Mouse (Mus musculus) hindbrain, embryonic 11.5 days (tissue): ENCODE data around the gene Slc38a3. TPM values are rescaled to one million over a fixed set of nuclear protein-coding genes. Genes with fewer than 3 reads are reported as not detected.

Experiments used
- ATAC-seq: fragments of 200-750 bp; cut with Nextera tagmentation; 2 replicates; pipeline ENCODE4 v1.8.0; 2017; ENCODE audit warnings: mild to moderate bottlenecking, moderate TSS enrichment, moderate library complexity; ENCODE audit not compliant: low FRiP score
- DNase-seq: peaks from one replicate; pipeline ENCODE4 v3.0.0-alpha.2; 2015; ENCODE audit warnings: low spot score
- H3K27ac ChIP-seq: fragments of 300-500 bp; sonication (generic); 2 replicates; pipeline ENCODE4 v1.5.1; 2014; ENCODE audit warnings: mild to moderate bottlenecking, low read depth, low read length
- H3K27me3 ChIP-seq: fragments of 300-500 bp; sonication (generic); 2 replicates; pipeline ENCODE4 v1.6.1; 2014; ENCODE audit warnings: mild to moderate bottlenecking, low read length, moderate library complexity, mixed read lengths; ENCODE audit not compliant: control insufficient read depth, insufficient read depth
- H3K36me3 ChIP-seq: fragments of 300-500 bp; sonication (generic); 2 replicates; pipeline ENCODE4 v1.6.1; 2014; ENCODE audit warnings: mild to moderate bottlenecking, low read length, moderate library complexity, mixed read lengths; ENCODE audit not compliant: control insufficient read depth, insufficient read depth
- H3K4me1 ChIP-seq: fragments of 300-500 bp; sonication (generic); replicated peaks from 2 replicates; pipeline ENCODE4 v1.6.1; 2014; ENCODE audit warnings: low read length, mixed read lengths; ENCODE audit not compliant: control insufficient read depth, insufficient read depth
- H3K4me2 ChIP-seq: fragments of 300-500 bp; sonication (generic); replicated peaks from 2 replicates; pipeline ENCODE4 v1.6.1; 2014; ENCODE audit warnings: mild to moderate bottlenecking, low read depth, low read length
- H3K4me3 ChIP-seq: fragments of 300-500 bp; sonication (generic); 2 replicates; pipeline ENCODE4 v1.5.1; 2014; ENCODE audit warnings: low read depth, low read length
- H3K9ac ChIP-seq: fragments of 300-500 bp; sonication (generic); 2 replicates; pipeline ENCODE4 v1.6.1; 2014; ENCODE audit warnings: low read depth, low read length
- H3K9me3 ChIP-seq: fragments of 300-500 bp; sonication (generic); 2 replicates; pipeline ENCODE4 v1.6.1; 2016; ENCODE audit warnings: low read length; ENCODE audit not compliant: control insufficient read depth
- WGBS: fragments of 180-500 bp; shearing (Covaris S2); extraction: QIAGEN DNeasy Blood & Tissue Kit; methylation state at CpG from one replicate; pipeline ENCODE4 v1.1.7; 2014; 5-methylcytosine and 5-hydroxymethylcytosine counted together
- polyA plus RNA-seq: library from polyadenylated mRNA; unstranded; fragments of >200 nt; fragmentation: Nextera tagmentation; extraction: Ambion mirVana; gene quantifications from 2 replicates; pipeline ENCODE4 v1.2.1, GENCODE M21; 2014

Gene Slc38a3
- polyA plus RNA-seq, 1 experiment from 2014 or later, result 9.8 TPM

DNA sequence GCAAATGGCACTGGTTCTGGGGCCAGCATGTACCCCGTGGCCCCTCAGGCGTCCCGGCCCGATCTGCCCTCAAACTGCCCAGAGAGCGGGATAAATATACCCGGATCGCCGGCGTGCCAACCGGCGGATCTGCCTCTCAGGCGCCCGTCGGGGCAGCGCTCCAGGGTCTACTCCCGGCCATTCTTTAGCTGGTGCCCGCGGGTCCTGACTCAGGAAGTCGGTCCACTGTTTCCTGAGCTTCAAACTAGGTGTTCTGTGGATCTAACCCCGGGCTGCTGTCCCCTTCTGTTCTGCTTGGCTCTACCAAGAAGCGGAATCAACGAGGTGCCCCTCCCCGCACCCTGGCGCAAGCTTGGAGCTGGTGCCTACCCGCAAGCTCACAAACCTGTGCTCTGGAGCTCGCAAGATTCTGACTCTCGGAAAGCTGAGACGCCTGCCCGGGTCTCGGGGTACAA lies 2.6 kb downstream of the Slc38a3 start:
- no peak for DNase-seq
- WGBS, result under 1% methylated on average over 30 of the region's 30 CpGs
- ATAC-seq, result peak; percentile 7; the same call in 1 of the 2 replicates
- Histone ChIP-seq H3K4me1 (peaks cover 22% of the 10 kb centered on the region), H3K4me2 (peak overlapping the region; percentile 88), H3K27ac (no peak overlapping the region), H3K9ac (peak overlapping the region; percentile 53), H3K36me3 (no peaks in the 10 kb centered on the region), H3K9me3 (no peaks in the 10 kb centered on the region), H3K4me3 (peak overlapping the region; percentile 37), H3K27me3 (peaks cover 17% of the 10 kb centered on the region)

DNA sequence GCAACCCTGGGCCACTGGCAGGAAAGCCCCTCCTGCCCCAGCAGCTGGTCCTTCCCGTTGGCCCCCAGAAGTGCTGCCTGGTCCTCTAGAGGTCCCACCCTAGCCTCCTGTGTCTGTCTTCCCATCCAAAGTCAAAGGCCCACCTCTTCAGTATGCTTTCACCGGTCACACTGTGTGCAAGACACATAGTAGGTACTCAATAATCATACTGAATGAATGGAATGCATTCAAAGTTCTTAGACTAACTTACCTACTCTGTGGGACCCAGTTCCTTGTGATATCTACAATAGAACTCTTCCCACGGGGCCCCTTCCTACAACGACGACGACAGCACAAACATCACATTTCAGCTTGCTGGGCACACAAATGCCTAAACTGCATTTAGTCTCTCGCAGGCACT lies 4.0 kb downstream of the Slc38a3 start:
- Histone ChIP-seq H3K27me3 (peaks cover 17% of the 10 kb centered on the region), H3K27ac (no peak overlapping the region), H3K36me3 (no peaks in the 10 kb centered on the region), H3K4me2 (no peak overlapping the region), H3K4me1 (peaks cover 22% of the 10 kb centered on the region), H3K9me3 (no peaks in the 10 kb centered on the region), H3K4me3 (no peak overlapping the region), H3K9ac (no peak overlapping the region)
- no peak for DNase-seq
- 86% methylated on average over 7 of the region's 7 CpGs for WGBS
- ATAC-seq, result no peak

DNA sequence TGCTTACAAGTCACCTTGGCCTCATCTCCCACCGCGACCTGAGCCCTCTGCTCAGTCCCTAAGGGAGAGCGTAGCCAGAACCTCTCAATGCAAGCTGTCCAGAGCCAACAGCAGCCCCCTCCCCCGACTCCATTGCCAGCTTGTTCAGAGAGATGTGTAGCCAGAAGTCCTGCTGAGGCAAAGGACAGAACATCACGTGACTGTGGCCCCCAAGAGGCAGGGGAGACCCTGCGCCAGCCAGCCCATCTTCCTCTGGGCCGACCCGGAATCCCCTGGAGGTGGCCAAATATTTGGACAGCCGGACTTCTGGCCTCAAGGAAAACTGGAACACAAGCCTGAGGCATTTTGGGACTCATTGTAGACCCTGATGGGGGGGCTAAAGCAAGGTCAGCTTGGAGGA lies 5.8 kb downstream of the Slc38a3 start:
- 39% methylated on average over 9 of the region's 9 CpGs for WGBS
- ATAC-seq, result no peak
- Histone ChIP-seq H3K36me3 (no peaks in the 10 kb centered on the region), H3K4me1 (peaks cover 22% of the 10 kb centered on the region), H3K27me3 (peaks cover 17% of the 10 kb centered on the region), H3K9ac (no peak overlapping the region), H3K27ac (no peak overlapping the region), H3K4me2 (no peak overlapping the region), H3K9me3 (no peaks in the 10 kb centered on the region), H3K4me3 (no peak overlapping the region)
- peak; percentile 34 for DNase-seq

DNA sequence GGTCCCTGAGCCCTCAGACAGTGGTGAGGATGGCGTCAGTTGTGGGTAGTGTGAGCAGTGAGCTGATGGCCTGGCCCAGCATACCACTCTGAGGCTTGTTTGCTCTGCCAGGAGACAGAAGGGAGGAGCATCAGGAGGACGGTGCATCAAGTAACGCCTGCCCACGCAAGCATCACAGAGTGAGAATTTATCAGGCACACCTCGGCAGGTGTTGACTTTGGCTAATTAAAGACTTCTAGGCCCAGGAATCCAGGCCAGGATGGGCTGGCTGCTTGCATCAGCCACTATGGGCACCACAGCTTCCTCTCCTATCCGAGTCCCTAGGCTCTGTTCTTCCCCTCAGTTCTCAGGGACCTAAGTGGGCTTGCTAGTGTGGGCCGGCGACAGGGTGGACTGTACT lies 7.0 kb downstream of the Slc38a3 start:
- Histone ChIP-seq H3K4me1 (peaks cover 19% of the 10 kb centered on the region), H3K9ac (no peak overlapping the region), H3K27me3 (peaks cover 17% of the 10 kb centered on the region), H3K4me2 (no peak overlapping the region), H3K36me3 (no peaks in the 10 kb centered on the region), H3K4me3 (no peak overlapping the region), H3K27ac (no peak overlapping the region), H3K9me3 (no peaks in the 10 kb centered on the region)
- DNase-seq (no peak), ATAC-seq (no peak)
- WGBS, result 85% methylated on average over 8 of the region's 8 CpGs

DNA sequence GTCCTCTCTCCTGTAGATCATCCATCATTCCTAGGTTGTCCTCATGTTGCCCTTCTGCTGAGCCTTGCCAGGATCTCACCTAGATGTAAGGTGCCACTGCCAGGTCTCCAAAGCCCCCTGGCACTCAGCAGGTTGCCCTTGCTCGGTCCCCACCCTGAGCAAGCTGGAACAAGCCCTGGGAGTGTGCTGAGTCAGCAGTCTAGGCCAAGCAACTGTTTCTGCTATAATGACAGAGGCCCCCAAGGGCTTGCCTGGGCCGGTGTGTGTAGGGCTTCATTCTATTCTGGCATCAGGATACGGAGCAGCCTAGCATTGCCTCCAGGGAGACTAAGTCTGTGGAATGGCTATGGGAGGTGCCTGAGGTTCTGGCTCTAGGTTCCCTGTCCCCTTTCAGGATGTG lies 8.6 kb downstream of the Slc38a3 start:
- 70% methylated on average over 3 of the region's 3 CpGs for whole genome bisulfite sequencing
- peaks cover 7% of the 10 kb centered on the region for H3K27me3 ChIP-seq
- no peaks in the 10 kb centered on the region for H3K9me3 ChIP-seq
- H3K27ac ChIP-seq, result no peak overlapping the region
- H3K4me1 ChIP-seq, result peaks cover 7% of the 10 kb centered on the region
- no peak for DNase-seq
- ATAC-seq, result no peak
- no peak overlapping the region for H3K4me2 ChIP-seq
- no peak overlapping the region for H3K9ac ChIP-seq
- no peaks in the 10 kb centered on the region for H3K36me3 ChIP-seq
- no peak overlapping the region for H3K4me3 ChIP-seq

DNA sequence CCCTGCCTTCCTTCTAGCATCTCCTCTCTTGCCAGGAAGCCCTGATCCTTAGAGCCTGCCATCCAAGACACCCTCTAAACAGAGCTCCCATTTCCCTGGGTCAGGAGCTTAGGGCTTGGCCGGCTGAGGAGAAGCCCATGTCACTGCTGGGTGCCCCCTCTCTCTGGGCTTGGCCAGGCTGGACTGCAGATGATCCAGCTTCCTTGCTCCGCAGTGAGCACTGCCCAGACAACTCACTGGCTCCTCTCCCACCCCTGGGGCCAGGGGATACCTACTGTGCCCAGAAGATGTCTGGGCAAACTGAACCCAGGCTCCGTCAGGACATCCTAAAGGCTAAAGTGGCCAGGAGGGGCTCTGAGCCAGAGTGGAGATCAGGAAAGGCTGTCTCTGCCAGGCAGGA lies 9.4 kb downstream of the Slc38a3 start:
- Histone ChIP-seq H3K27ac (no peak overlapping the region), H3K27me3 (no peaks in the 10 kb centered on the region), H3K9me3 (no peaks in the 10 kb centered on the region), H3K9ac (no peak overlapping the region), H3K4me2 (no peak overlapping the region), H3K36me3 (no peaks in the 10 kb centered on the region), H3K4me1 (peaks cover 7% of the 10 kb centered on the region), H3K4me3 (no peak overlapping the region)
- WGBS, result 92% methylated on average over 3 of the region's 3 CpGs
- ATAC-seq (no peak), DNase-seq (no peak)

DNA sequence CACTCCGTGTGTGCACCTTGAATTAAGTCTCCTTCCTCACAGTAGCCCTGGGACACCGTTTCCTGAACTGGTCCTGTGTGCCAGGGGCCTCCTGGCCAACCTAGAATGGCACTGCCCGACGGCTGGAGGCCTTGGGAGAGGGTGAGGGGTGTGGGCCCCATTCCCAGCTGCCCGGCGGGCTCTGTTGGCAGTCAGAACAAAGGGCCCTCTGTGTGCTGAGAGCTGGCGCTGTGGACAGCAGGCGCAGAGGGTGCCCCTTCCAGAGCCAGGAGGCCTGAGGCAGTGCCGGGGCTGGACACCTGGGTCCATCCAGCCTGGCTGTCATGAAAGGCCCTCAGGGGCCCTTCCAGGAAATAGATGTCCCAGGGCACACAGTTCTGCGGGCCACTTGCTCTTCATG lies 9.8 kb downstream of the Slc38a3 start:
- no peaks in the 10 kb centered on the region for H3K36me3 ChIP-seq
- no peak overlapping the region for H3K4me2 ChIP-seq
- no peak overlapping the region for H3K27ac ChIP-seq
- no peak for ATAC-seq
- DNase-seq, result no peak
- H3K4me1 ChIP-seq, result peaks cover 7% of the 10 kb centered on the region
- H3K9ac ChIP-seq, result no peak overlapping the region
- no peaks in the 10 kb centered on the region for H3K9me3 ChIP-seq
- no peak overlapping the region for H3K4me3 ChIP-seq
- WGBS, result 87% methylated on average over 10 of the region's 10 CpGs
- no peaks in the 10 kb centered on the region for H3K27me3 ChIP-seq

DNA sequence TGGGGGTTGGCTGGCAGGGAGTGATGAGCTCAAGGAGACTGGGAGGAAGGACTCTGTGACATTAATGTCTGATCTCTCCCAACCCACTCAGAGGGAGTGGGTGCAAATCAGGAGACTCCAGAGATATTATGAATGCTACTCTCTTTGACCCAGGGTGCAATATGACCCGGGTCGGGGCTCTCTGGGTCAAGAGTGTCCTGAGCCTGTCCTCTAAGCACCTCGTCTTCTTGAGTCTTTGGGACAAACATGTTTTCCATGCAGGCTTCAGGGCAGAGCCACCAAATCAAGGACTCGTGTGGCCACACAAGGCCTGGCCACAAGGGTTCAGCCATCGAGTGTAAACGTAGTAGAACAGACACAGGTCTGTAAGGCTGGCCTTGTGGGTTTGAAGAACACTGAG lies 11.2 kb downstream of the Slc38a3 start:
- no peak overlapping the region for H3K27ac ChIP-seq

DNA sequence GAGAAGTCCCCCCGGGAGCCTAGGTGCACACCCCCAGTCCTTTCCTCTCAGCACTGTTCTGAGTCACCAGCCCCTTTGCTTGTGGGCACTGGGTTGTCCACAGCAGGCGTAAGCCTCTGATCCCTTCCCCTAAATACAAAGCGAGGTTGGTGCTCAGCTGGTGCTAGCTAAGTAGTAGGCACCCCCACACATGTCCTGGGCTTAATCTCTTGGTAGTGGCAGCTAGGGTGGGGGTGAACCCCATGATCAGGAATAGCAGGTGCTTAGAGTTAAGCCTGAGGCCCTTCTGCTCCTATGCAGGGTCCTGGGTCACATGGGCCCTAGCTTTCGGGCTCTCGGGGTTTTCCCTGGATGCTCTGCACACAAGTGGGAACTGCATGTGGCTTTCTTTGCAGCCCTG lies 12.2 kb downstream of the Slc38a3 start:
- DNase-seq (no peak), ATAC-seq (no peak)
- Histone ChIP-seq H3K9ac (no peak overlapping the region), H3K4me3 (no peak overlapping the region), H3K36me3 (no peaks in the 10 kb centered on the region), H3K4me1 (no peaks in the 10 kb centered on the region), H3K27me3 (no peaks in the 10 kb centered on the region), H3K4me2 (no peak overlapping the region), H3K27ac (no peak overlapping the region), H3K9me3 (no peaks in the 10 kb centered on the region)
- WGBS, result 92% methylated on average over 5 of the region's 5 CpGs

More for the DNA sequence above, 11.2 kb downstream of the Slc38a3 start:
- Histone ChIP-seq H3K4me2 (no peak overlapping the region), H3K4me3 (no peak overlapping the region), H3K4me1 (no peaks in the 10 kb centered on the region), H3K27me3 (no peaks in the 10 kb centered on the region), H3K9me3 (no peaks in the 10 kb centered on the region), H3K9ac (no peak overlapping the region), H3K36me3 (no peaks in the 10 kb centered on the region)
- 85% methylated on average over 6 of the region's 6 CpGs for WGBS
- DNase-seq, result no peak
- no peak for ATAC-seq
